Mouse (Mus musculus) embryo, embryonic 11 days (tissue): ENCODE data around the gene Phlpp2.
A peak's percentile ranks its signal among the peaks of the same experiment; 100 is the strongest.
"Not testable (repeated sequence)": the region's sequence is repeated elsewhere in the genome, so short reads cannot be mapped to it uniquely, and the experiment has no call there.

Experiments
- DNase-seq: peaks from one replicate; pipeline ENCODE4 v3.0.0-alpha.2; 2015

Phlpp2 gene

DNA sequence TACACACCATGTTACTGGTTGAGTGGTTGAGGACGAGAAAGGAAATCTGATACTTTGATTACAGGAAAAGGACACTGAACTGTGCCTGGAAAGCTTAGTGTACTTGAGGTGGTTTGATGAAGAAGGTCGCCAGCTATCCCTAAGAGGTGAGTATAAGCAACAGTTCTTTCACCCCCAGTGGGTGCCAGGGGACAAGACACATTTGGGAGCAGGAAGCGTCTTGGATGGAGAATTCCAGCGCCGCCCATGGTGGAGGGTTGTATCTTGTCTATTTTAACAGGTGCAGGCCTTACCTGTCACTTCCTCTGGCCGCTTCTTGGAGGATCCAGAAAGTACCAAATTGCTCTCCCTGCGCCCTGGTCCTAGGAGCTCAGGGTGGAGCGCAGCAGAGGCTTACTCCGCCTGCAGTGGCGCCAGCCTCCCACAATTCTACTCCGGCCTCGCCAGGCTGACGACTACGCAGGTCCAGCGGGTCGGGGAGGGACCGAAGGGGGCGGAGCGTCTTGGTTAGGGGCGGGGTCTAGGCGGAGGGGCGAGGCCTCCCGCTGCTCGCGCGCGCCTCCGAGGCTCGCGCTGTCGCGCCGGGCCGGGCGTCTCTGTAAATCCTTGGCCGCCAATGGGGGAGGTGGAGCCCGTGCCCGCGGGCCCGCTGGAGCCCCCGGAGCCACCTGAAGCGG is at the start of gene Phlpp2:
Phlpp2 (plus strand) TSS at position 540 of the 677 bp plus-strand sequence.
- peak; percentile 97 for DNase-seq

- DNase-seq: no peak
Observed at GRCm38 (mm10) chr8:109823561-109823960, 44.8 kb upstream of the Phlpp2 start.

- no peak for DNase-seq
Observed at GRCm38 (mm10) chr8:109839822-109840221, 28.5 kb upstream of the Phlpp2 start.

DNA sequence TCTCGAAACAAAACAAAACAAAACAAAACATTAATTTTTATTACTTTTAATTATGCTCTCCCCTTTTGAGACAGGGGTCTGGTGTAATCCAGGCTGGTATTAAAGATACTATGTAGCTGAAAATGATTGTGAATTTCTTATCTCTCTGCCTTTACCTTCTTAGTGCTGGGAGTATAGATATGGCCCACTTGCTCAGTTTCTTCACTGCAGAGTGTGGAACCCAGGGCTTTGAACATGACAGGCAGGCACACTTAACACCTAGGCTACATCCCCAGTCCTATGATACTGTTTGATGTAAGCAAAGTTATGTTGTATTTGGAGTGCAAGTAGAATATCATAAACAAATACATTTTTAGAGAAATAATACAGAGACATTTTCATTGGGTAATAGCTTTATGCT is 25.9 kb upstream of the Phlpp2 start:
- DNase-seq: no peak

DNA sequence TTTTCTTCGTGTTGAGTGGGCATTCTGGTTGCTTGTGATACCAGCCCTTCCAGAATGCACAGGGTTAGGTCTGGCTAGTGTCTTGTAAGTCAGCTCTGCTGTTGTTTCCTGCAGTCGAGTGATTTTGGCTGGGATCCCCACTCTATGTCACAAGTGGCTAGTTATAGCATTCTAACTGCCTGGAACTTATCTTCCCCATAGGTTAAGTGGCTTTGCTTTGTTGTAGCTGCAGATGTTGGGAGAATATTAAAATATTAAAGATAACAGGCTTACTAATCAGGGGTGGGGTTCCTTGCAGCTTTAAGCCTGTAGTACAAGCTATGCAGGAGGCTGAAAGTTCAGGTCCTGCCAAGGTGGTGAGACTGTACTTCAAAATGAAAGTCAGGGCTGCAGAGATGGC is 20.5 kb upstream of the Phlpp2 start:
- no peak for DNase-seq

GRCm38 (mm10) chr8:109848981-109849380 is 19.4 kb upstream of the Phlpp2 start:
- DNase-seq: no peak

- DNase-seq: peak; percentile 79
Observed at GRCm38 (mm10) chr8:109853423-109853822, 14.9 kb upstream of the Phlpp2 start.

DNA sequence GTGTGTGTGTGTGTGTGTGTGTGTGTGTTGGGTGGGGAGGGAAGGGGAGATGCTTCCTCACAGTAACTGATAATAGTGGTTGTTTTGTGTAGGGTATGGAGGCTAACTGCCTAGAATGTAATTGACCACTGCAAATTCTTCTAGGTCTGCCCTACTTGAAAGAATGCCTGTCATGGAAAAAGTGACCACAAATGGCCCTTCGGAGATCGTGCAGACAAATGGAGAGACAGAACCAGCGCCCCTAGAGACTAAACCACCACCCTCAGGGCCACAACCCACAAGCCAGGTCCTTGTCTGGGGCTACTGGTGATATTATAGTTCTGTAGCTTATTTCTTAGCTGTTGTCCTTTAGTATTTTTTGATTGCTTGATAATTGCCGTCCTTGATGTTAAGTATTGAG is 13.8 kb upstream of the Phlpp2 start:
- DNase-seq: no peak

DNA sequence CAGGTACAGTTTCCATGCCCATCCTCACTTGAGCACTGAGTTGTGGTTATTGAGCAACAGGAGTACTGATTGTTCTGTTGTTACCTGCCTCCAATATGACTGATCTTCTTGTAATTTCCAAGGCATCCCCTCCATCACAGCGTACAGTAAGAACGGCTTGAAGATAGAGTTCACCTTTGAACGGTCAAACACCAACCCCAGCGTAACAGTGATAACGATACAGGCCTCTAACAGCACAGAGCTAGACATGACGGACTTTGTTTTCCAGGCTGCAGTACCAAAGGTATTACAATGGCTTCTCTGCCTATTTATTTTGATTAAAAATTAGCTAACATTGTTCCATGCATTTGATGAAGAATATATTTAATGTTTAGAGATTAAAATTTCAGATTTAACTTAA is 12.9 kb upstream of the Phlpp2 start:
- DNase-seq: no peak

DNA sequence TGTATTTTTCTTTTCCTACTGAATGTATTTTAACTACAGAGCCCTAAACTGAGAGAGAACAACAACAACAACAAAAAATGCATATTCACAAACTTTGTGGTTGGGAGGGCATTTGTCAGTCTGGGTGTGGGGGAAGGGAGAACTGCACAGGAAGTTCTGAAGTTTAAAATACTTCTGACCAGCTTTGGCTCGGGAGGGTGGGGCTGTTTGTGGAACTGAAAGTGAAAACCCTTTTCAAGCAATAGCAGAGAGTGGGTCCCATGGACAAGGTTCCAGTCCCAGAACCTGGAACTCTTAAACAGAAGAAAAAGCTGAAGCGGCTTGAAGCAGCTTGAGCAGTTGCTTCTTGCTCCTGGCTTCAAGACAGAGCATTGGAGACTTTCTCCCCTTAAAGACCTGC is 4.9 kb upstream of the Phlpp2 start:
- peak; percentile 7 for DNase-seq

DNA sequence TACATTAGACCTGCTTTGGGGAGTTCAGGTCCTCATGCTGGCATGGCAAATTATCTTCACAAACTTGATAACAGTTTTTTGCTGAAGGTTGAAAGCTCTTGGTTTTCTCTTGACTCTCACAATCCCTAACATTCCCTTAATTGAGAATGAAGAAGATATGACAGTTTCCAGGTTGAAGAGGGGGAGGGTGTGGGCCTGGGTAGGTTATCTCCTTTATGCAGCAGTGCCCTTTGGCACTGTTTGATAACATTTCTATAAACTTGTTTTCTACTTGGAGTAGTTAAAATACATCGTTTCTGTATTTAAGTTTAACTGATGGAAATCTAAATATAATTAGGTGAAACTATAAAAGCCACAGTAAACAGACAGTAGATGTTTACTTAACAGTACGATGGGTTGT is 3.5 kb upstream of the Phlpp2 start:
- DNase-seq: no peak

GRCm38 (mm10) chr8:109865536-109865935 is 2.8 kb upstream of the Phlpp2 start:
- DNase-seq: no peak

DNA sequence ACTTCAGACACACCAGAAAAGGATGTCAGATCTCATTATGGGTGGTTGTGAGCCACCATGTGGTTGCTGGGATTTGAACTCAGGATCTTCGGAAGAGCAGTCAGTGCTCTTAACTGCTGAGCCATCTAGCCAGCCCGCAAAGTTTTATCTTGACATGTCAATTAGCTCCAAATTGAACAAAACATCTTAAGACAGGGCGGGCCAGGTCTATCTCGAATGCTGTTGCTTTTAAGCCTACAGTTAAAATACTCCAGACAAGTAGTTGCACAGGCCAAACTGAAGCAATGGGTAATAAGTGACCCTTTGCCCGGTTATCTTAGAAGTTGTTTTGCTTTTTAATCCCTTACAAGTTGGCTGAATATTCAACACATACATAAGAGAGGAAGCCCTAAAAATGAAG is 1.7 kb upstream of the Phlpp2 start:
- DNase-seq: no peak

- DNase-seq: peak; percentile 72
Observed at GRCm38 (mm10) chr8:109868680-109869361, 479 bp downstream of the Phlpp2 start.

GRCm38 (mm10) chr8:109871056-109871455 is 2.7 kb downstream of the Phlpp2 start:
- no peak for DNase-seq

GRCm38 (mm10) chr8:109873800-109874199 is 5.5 kb downstream of the Phlpp2 start:
- not testable (repeated sequence) for DNase-seq

DNA sequence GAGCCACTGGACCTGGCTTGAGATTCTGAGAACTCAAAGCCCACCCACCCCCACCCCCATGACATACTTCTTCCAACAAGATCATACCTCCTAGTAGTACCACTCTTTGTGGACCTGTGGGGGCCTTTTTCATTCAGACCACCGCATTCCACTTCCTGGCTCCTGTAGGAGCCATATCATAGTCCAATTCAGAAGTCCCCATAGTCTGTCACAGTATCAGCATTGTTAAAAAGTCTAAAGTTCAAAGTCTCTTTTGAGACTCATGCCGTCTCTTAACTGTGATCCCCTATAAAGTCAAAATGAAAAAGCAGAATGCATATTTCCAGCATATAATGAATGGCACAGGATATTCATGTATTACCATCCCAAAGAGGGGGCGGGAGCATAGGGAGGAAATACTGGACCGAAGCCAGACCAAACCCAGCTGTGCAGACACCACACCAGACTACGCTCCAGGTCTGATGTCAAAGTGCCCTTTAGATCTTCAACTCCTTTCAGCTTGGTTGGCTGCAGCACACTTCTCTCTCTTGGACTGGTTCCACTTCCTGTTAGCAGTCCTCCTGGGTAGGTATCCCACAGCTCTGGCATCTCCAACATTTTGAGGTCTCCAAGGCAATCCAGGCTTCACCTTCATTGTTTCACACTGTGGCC is 11.8 kb downstream of the Phlpp2 start:
- DNase-seq: no peak

DNA sequence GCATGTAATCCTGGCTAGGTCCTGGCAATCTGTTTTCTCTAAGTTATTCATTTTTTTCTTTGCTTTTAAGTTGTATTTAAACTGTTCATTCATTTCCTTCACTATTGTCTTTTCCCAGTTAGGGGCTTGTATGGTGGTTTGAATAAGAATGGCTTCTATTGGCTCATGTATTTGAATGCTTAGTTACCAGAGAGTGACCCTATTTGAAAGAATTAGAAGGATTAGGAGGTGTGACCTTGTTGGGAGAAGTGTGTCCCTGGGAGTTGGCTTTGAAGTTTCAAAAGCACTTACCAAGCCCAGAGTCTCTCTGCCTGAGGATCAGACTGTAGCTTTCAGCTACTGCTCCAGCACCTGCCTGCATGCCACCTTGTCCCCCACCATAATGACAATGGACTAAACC is 17.0 kb downstream of the Phlpp2 start:
- DNase-seq: no peak

- DNase-seq: no peak
Observed at GRCm38 (mm10) chr8:109889211-109889610, 20.9 kb downstream of the Phlpp2 start.

- no peak for DNase-seq
Observed at GRCm38 (mm10) chr8:109890794-109891585, 22.6 kb downstream of the Phlpp2 start.

DNA sequence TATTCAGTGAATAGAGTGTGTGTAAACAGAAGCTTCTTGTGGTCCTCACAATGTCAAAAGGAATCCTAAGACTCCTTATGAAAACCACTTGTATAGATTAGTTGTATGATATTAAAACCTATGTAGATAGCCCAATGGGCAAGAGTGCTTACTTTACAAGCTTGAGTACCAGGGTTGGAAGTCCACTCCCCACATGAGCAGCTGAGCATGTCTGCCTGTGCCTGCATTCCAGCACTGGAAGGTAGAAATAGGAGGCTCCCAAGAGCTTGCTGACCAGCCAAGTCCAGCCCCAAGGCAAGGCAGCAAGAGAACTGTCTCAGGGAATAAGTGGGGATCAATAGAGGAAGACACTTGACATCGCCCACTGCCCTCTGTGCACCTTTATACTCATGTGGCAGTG is 26.3 kb downstream of the Phlpp2 start:
- DNase-seq: no peak

DNA sequence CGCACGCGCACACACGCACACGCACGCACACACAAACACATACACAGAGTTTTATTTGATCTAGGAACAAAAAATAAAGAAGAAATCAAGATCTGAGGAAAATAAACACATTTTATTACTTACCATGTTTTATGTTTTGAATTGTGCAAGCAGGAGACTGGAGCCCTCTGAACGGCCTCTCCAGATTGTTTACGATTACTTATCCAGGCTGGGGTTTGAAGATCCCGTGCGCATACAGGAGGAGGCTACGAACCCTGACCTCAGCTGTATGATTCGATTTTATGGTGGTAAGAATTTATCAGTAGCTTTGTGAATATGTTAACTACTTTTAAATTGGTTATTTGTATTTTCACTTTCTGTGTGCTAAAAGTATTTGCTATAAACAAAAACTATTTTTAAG is 27.0 kb downstream of the Phlpp2 start:
- DNase-seq: no peak

- no peak for DNase-seq
Observed at GRCm38 (mm10) chr8:109902379-109902778, 34.0 kb downstream of the Phlpp2 start.
